Mouse (Mus musculus): Measurements from ENCODE around the gene Nyap1.
"Not testable (repeated sequence)": the region's sequence is repeated elsewhere in the genome, so short reads cannot be mapped to it uniquely, and the experiment has no call there.

Nyap1 gene

GRCm38 (mm10) chr5:137768475-137768874 lies 27.1 kb upstream of the Nyap1 start:
- DNase-seq (ENCODE audit: low read depth, low spot score), result no peak

DNA sequence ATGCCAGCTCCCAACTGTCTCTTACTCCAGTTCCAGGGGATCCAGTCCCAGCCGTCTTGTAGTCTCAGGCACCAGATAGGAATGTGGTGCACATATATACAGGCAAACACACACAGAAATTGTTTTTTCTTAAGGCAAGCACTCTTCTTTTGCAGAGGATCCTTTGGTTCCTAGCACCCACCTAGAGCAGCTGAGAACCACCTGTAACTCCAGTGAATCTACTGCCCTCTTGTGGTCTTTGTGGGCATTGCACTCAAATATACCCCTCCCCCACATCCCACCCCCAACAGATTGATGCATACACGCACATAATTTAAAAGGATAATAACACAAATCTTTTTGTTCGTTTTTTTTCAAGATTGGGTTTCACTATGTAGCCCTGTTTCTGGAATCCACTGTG lies 24.9 kb upstream of the Nyap1 start:
- no peak for DNase-seq (ENCODE audit: low read depth, low spot score)

DNA sequence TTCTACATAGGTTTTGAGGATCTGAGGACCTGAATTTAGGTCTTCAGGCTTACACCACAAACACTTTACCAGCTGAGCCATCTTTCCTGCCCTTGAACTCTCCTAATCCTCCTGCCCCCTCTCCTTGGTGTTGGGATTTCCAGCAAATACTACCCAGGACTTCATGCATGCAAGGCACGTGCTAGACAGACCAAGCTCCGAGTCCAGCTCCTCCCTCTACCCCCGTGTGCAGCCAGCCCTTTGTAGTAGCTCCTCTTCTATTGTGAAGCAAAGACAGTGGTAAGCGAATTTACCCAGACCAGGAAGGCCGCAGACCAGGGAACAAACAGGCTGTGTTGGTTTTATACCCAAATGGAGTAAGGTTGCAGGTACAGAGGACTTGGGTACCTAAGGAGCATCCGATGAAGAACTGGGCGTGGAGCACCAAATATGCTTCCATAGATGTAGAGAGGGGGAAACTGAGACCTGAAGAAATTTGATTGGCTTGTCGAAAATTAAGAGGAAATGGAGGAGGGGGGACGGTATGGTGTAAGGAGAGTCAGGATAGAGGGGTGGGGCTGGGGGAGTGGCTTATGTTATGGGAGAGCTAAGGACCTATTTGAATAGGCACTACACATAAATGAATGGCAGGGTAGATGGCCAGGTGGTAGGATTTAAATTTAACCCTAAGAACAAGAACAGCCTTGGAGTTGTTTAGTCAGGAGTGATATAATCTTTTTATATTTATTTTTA lies 23.4 kb upstream of the Nyap1 start:
- DNase-seq (ENCODE audit: low read depth, low spot score), result no peak

GRCm38 (mm10) chr5:137759971-137760412 lies 18.6 kb upstream of the Nyap1 start:
- no peak for DNase-seq (ENCODE audit: low read depth, low spot score)

DNA sequence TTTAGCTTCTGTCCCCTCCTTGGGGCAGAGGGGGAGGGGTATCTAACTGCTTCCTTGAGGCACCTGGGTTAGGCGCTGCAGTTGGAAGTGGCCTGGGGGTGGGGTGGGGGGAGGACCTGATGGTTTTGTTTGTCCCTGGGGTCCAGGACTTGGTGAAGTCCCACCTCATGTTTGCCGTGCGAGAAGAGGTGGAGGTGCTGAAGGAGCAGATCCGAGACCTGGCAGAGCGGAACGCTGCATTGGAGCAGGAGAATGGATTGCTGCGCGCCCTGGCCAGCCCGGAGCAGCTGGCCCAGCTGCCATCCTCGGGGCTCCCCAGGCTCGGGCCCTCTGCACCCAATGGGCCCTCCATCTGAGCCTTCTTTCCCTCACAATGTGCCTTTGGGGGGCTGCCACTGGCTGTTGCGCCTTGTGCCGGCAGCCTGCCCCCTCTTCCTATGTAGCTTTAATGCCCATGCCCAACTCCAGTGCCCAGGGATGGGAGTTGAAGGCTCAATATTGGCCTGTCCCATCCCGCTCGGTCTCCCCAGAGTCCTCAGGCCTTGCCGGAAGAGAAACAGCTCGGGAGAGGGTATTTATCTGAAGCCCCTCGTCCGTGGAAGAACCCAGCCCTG lies 17.6 kb upstream of the Nyap1 start:
- no peak for DNase-seq (ENCODE audit: low read depth, low spot score)

- no peak for DNase-seq (ENCODE audit: low read depth, low spot score)
These were observed 16.5 kb upstream of the Nyap1 start for GRCm38 (mm10) chr5:137757887-137758286.

DNA sequence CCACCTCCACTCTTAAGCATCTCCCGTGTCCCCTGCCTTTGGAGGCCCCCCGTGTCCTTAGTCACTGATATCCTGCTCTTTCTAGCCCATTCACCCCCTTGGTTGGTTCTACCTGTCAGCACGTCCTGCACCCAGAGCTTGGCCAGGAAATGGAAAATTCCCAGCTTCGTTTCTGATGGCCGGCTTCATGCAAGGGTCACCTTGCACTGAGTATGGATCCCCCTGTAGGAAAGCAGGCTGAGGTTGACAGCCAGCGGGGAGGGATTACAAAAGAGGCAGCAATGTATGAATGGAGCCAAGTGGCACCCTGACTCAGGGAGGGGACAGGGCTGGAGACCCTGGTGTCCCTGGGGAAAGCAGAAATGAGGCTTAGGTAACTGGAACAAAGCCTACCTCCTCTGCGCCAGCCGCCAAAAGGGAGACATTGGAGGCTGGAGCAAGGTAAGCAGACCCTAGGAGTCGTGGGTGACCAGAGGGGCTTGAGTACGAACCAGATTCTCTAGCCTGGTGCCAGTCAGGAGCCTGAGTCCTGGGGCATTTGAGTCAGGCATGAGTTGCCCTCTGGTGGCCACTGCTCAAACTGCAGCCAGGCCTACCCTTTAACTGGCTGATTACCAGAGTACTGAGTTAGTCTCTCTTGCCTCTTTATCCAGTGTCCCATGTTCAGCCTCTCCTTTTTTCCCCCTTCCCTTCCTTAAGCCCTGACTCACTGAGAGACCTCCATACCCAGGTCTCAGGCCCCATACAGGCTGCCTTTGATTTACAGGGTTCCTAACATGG lies 15.7 kb upstream of the Nyap1 start:
- DNase-seq (ENCODE audit: low read depth, low spot score), result peak; percentile 78

- DNase-seq (ENCODE audit: low read depth, low spot score), result no peak
These were observed 14.7 kb upstream of the Nyap1 start for GRCm38 (mm10) chr5:137756106-137756505.

DNA sequence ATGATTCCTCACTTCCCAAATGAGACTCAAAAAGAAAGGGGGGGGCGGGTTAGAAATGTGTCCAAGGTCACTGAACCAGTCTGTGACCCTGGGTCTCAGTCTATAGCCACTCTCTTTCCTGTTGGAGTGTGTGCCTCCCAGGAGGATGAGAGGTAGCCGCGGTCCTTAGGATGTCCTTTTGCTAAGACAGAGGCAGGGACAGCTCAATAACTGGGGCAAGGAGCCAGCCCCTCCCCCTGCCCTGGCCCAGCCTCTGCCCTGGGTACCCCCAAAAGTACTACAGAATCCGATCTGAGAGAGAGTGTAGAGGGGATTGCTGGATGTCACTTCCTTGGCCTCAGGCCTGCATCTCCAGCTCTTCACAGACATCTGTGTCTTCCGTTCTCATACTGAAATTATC lies 14.0 kb upstream of the Nyap1 start:
- no peak for DNase-seq (ENCODE audit: low read depth, low spot score)

DNA sequence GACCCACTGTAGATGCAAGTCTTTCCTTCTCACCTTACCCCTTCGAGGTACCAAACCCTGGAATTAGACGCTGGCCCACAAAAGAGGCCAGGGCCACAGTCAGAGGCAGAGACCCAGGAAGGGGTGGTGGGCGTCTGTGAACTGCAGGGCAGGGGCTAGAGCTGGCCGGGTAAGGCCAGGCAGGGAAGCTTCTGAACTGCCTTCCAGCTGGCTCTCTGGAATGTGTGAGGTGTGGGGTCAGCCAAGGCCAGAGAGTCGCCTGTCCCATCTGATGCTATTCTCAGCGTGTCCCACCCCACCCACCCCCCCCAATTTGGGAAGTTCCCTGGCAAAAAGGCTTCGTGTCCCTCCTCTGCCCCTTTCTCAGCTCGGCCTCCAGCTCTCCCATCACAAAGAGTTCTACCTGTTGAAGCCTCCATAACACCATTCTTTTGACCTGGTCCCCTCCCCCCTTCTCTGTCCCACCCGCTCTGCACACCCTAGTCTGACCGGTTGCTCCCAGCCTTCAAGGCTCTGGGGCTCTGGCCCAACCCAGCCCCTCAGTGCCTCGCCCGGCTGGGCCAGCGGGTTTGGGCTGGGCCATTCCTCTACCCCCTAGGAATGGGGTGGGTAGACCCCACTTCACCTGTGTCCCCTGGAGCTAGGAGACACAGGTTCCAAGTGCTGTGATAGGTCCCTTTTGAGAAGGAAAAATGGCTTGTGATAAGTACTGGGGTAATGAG lies 11.9 kb upstream of the Nyap1 start:
- DNase-seq (ENCODE audit: low read depth, low spot score), result no peak

DNA sequence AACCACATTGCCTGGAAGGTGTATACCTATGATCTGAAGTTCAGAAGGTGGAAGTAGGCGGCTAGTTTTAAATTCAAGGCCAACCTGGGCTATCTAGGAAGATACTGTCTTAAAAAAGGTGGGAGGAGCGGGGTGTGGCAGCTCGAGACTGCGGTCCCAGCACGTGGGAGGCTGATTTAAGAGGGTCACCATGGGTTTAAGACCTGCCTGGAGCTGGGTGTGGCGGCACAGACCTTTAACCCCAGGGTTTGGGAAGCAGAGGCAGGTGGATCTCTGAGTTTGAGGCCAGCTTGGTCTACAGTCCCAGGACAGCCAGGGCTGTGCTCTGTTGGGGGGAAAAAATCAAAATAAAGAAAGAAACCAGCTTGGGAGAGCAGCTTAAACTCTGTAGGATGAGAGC lies 10.6 kb upstream of the Nyap1 start:
- no peak for DNase-seq (ENCODE audit: low read depth, low spot score)

DNA sequence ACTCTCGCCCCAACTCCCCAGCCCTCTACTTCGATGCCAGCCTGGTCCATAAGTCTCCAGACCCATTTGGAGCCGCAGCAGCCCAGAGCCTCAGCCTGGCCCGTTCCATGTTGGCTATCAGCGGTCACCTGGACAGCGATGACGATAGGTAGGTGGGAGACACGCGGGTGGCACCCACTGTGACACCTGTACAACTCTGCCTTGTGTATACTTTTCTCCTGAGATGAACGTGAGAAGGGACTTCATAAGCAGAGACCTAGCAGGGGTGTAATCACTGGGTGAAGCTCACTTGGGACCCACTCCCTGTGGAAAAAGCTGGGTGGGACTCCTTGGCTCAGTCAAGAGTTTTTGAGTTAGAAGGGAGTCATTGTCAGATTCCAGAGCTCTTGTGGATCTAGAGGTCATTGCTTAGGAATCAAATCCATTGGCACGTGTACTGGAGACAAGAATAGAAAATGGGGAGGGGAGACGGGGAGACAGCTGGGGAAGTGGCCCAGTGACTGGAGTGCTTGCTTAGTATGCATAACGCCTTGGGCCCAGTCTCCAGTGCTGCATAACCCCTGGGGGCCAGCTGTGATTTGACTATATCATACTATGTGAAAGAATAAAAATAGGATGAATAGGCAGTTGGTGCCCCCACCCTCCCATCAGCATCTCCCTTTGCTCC lies 9.9 kb upstream of the Nyap1 start:
- no peak for DNase-seq (ENCODE audit: low read depth, low spot score)

DNA sequence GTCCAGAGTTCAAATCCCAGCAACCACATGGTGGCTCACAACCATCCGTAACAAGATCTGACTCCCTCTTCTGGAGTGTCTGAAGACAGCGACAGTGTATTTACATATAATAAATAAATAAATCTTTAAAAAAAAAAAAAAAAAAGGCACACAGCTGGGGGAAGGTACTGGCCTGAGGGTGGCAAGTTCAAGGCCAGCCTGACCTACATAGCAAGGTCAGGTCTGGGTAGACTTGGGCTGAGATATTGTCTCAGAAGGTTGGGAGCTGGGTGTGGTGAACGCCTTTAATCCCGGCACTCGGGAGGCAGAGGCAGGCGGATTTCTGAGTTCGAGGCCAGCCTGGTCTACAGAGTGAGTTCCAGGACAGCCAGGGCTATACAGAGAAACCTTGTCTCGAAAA lies 8.8 kb upstream of the Nyap1 start:
- not testable (repeated sequence) for DNase-seq (ENCODE audit: low read depth, low spot score)

GRCm38 (mm10) chr5:137749196-137749836 lies 7.9 kb upstream of the Nyap1 start:
- DNase-seq (ENCODE audit: low read depth, low spot score), result no peak

DNA sequence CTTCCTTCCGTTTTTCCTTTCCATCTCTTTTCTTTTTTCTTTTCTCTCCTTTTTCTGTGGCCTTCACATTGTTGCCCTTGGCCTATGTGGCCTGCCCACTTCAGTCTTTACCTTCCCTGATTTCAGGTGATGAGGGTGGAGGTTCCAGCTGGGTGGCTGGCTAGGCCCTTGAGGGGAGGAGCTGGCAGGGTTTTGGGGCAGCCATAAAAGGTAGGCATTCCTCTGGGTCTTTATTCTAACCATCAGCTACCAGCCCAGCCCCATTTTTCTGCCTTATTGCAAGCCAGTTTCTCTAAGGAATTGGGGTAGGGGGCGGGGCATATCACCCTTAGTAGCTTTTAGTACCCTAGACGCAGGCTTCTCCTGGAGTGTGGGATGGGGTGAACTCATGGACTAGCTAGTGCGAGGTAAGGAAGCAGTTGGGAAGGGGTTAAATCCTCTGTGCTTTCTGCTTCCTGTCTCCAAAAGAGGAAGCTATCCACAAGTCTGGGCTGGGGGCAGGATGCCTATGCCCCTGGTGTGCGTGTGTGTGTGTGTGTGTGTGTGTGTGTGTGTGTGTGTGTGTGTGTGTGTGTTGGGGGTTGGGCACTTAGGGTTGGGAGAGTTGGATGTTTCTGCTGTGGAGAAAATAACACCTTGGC lies 6.8 kb upstream of the Nyap1 start:
- no peak for DNase-seq (ENCODE audit: low read depth, low spot score)

- no peak for DNase-seq (ENCODE audit: low read depth, low spot score)
These were observed 6.0 kb upstream of the Nyap1 start for GRCm38 (mm10) chr5:137747326-137747961.

DNA sequence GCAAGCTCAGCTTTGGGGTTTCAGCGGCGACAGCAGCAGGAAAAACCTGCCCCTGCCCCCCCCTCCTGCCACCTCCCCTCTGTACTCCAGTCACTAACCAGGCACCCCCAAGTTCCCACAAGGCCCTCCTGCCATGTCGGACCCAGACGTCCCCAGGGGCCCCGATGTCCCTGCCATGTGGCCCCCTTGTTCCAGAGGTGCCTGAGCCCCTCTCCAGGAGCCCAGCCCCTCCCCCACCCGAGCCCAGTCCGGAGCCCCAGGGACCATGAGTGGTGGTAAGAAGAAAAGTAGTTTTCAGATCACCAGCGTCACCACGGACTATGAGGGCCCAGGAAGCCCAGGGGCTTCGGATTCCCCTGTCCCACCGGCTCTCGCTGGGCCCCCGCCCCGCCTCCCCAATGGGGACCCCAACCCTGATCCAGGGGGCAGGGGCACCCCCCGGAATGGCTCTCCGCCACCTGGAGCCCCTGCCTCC lies 5.5 kb upstream of the Nyap1 start:
- DNase-seq (ENCODE audit: low read depth, low spot score), result no peak

DNA sequence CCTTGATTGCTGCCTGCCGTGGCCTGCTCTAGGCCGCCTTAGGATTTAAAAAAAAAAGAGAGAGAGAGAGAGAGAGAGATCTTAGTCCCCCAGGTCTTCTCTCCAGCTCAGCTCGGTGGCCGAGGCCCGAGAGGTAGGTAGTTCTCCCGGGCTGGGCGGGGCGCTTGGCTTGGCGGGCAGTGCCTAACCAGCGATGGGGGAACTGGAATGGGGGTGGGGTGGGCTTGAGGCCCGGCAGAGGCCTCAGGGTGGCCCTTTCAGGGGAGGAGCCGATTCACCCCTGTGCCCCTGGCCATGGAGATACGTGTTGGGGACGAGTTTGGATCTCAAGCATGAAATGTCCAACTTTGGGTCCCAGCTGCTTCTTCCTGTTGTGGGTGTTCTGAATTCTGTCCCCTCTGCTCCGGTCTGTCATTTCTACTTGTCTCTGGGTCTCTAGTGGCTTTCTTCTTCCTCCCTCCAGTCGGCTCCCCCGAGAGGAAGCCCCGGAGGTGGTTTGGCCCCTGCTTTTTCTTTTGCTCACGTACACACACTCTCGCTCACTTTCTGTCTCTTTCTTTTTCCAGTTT lies 5.0 kb upstream of the Nyap1 start:
- DNase-seq (ENCODE audit: low read depth, low spot score), result no peak
